In the genomic region with DNA sequence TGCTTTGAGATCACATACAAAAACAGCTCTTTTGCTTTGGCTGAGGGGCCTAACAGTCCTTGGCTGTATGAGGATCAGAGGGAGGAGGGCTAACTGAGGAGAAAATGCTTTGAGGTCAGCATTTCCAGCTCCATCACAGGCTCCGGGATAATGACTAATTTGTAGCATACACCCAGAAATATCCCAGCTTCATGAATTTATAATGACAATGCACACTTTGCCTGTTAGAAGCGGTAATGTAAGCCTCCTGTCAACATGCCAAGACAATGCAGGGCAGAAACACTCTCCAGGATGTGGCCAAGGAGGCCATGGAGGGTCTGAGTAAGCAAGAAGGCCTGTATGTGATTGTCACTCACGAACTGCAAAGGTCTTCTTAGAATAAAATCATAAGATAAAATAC, we compare ENCODE assay signal across 10 mouse cellular contexts. TPM values are rescaled to one million over a fixed set of nuclear protein-coding genes. Genes with fewer than 3 reads are reported as not detected.
DNase-seq lines count a peak whose midpoint lies in the region; ATAC-seq lines count a peak whose summit lies in the region.
"Had no signal": no experiment of that assay in that cellular context is flagged by ENCODE, and none has a peak within 500 bp of the region (broad histone marks: within the 10 kb centered on the region; RNA-seq: fewer than 3 reads in every experiment).

No protein-coding gene starts in this region.

- H3K9ac ChIP-seq in heart, embryonic 13.5 days = peak overlapping the region; percentile 92
- peak overlapping the region; percentile 99 for H3K9ac ChIP-seq in hindbrain, embryonic 13.5 days
- H3K9ac ChIP-seq in midbrain, embryonic 16.5 days (ENCODE audit: low read depth, low read length) = peak overlapping the region; percentile 95

- H3K27ac ChIP-seq in heart, embryonic 13.5 days (replicated peaks) = peak overlapping the region; percentile 30
- H3K27ac ChIP-seq in embryonic facial prominence, embryonic 10.5 days (replicated peaks) = peak overlapping the region; percentile 19; the same call in 1 of the 2 replicates
- peak overlapping the region; percentile 98 for H3K27ac ChIP-seq in hindbrain, embryonic 13.5 days
- H3K27ac ChIP-seq in midbrain, embryonic 16.5 days (ENCODE audit: low read length) = peak overlapping the region; percentile 29

- no peak for ATAC-seq in heart, embryonic 13.5 days (ENCODE audit: extremely low read depth, insufficient number of reproducible peaks, low FRiP score, low TSS enrichment)
- ATAC-seq in hindbrain, embryonic 13.5 days (ENCODE audit: low FRiP score) = no peak
- no peak for ATAC-seq in midbrain, embryonic 16.5 days
- no peak for ATAC-seq in erythroid progenitor cell, adult 5-6 weeks (replicated peaks; ENCODE audit: low FRiP score, poor library complexity, severe bottlenecking)

- no peaks in the 10 kb centered on the region for H3K9me3 ChIP-seq in heart, embryonic 13.5 days
- H3K9me3 ChIP-seq in embryonic facial prominence, embryonic 10.5 days = no peaks in the 10 kb centered on the region; the same call in 1 of the 2 replicates
- no peaks in the 10 kb centered on the region for H3K9me3 ChIP-seq in hindbrain, embryonic 13.5 days
- no peaks in the 10 kb centered on the region for H3K9me3 ChIP-seq in midbrain, embryonic 16.5 days (replicated peaks; ENCODE audit: control insufficient read depth, low read length, poor library complexity, severe bottlenecking)

- H3K27me3 ChIP-seq in heart, embryonic 13.5 days (replicated peaks) = peaks cover 7% of the 10 kb centered on the region
- peaks cover 2% of the 10 kb centered on the region for H3K27me3 ChIP-seq in embryonic facial prominence, embryonic 10.5 days (replicated peaks; ENCODE audit: low read depth, poor library complexity, severe bottlenecking)
- H3K27me3 ChIP-seq in hindbrain, embryonic 13.5 days = no peaks in the 10 kb centered on the region
- no peaks in the 10 kb centered on the region for H3K27me3 ChIP-seq in midbrain, embryonic 16.5 days (ENCODE audit: control insufficient read depth, insufficient read depth, low read depth, low read length)

- no peak for DNase-seq in heart, postnatal 25 days (ENCODE audit: low spot score)
- no peak for DNase-seq in embryonic facial prominence, embryonic 10.5 days (ENCODE audit: low spot score)
- DNase-seq in testis, postnatal 14 days (ENCODE audit: low spot score) = no peak
- no peak for DNase-seq in thymus, adult 18-20 months
- DNase-seq: cerebellum, adult 8-10 months had no signal

- peaks cover 55% of the 10 kb centered on the region for H3K4me1 ChIP-seq in heart, embryonic 13.5 days
- peaks cover 56% of the 10 kb centered on the region for H3K4me1 ChIP-seq in embryonic facial prominence, embryonic 10.5 days
- H3K4me1 ChIP-seq in hindbrain, embryonic 13.5 days (replicated peaks) = peaks cover 68% of the 10 kb centered on the region
- H3K4me1 ChIP-seq in midbrain, embryonic 16.5 days (ENCODE audit: control insufficient read depth, insufficient read depth, low read length) = peaks cover 46% of the 10 kb centered on the region

- peak overlapping the region; percentile 71 for H3K4me3 ChIP-seq in heart, embryonic 13.5 days
- H3K4me3 ChIP-seq in embryonic facial prominence, embryonic 10.5 days = peak overlapping the region; percentile 95
- H3K4me3 ChIP-seq in hindbrain, embryonic 13.5 days = peak overlapping the region; percentile 98
- peak overlapping the region; percentile 81 for H3K4me3 ChIP-seq in midbrain, embryonic 16.5 days (ENCODE audit: low read depth, low read length)

- WGBS in heart, embryonic 13.5 days = 52% methylated on average over 3 of the region's 3 CpGs
- 53% methylated on average over 3 of the region's 3 CpGs for WGBS in embryonic facial prominence, embryonic 10.5 days
- 22% methylated on average over 3 of the region's 3 CpGs for WGBS in hindbrain, embryonic 13.5 days
- WGBS in midbrain, embryonic 16.5 days = 20% methylated on average over 3 of the region's 3 CpGs

- intact Hi-C loops in heart, postnatal 25 days (cut with DNase I) = loop anchor here (2.0 to 10.0 kb wide), 2 partner anchors 15 to 119 kb away; a partner anchor contains a TSS

- H3K36me3 ChIP-seq in heart, embryonic 13.5 days = peaks cover 11% of the 10 kb centered on the region
- peaks cover 22% of the 10 kb centered on the region for H3K36me3 ChIP-seq in embryonic facial prominence, embryonic 10.5 days (replicated peaks)
- peaks cover 17% of the 10 kb centered on the region for H3K36me3 ChIP-seq in hindbrain, embryonic 13.5 days
- H3K36me3 ChIP-seq in midbrain, embryonic 16.5 days (ENCODE audit: control insufficient read depth, insufficient read depth, low read length) = peaks cover 2% of the 10 kb centered on the region; the same call in 1 of the 2 replicates
- H3K36me3 ChIP-seq: G1E had no signal

- peak overlapping the region; percentile 93 for H3K4me2 ChIP-seq in heart, embryonic 13.5 days
- peak overlapping the region; percentile 84 for H3K4me2 ChIP-seq in hindbrain, embryonic 13.5 days
- H3K4me2 ChIP-seq in midbrain, embryonic 16.5 days (ENCODE audit: low read length) = peak overlapping the region; percentile 73

RNA-seq across cellular contexts. Expression of a gene that starts 7.0 kb away (rescaled TPM):
- polyA plus RNA-seq in heart, embryonic 13.5 days (2015; fragmentation: Nextera tagmentation; extraction: Ambion mirVana) = 8.4 and 9.8 TPM in 2 replicates
- 10 to 100 TPM; 21.4 to 30.0 TPM for total RNA-seq in heart, postnatal 25 days (2021)
- 17.3 and 18.1 TPM in 2 replicates for polyA plus RNA-seq in embryonic facial prominence, embryonic 10.5 days (2016; fragmentation: Nextera tagmentation; extraction: Ambion mirVana)
- polyA plus RNA-seq in hindbrain, embryonic 13.5 days (2015; fragmentation: Nextera tagmentation; extraction: Ambion mirVana) = 86.6 and 97.1 TPM in 2 replicates
- 56.8 and 57.1 TPM in 2 replicates for polyA plus RNA-seq in midbrain, embryonic 16.5 days (2015; fragmentation: Nextera tagmentation; extraction: Ambion mirVana)
- not detected in 2 replicates for total RNA-seq in erythroid progenitor cell, adult 5-6 weeks (2015; ENCODE audit: low replicate concordance)
- total RNA-seq in erythroid progenitor cell, adult 5-6 weeks (2017; ENCODE audit: low replicate concordance) = not detected in 2 replicates
- polyA plus RNA-seq: G1E had no signal

Comparison
In these comparisons a context has a peak if more than half of its experiments do, and no peak if none do; other contexts are left out.
1. H3K27ac ChIP-seq: peak in every context shown above with its lines; median percentile 98 in hindbrain, embryonic 13.5 days; 30 in heart, embryonic 13.5 days; 29 in midbrain, embryonic 16.5 days; 19 in embryonic facial prominence, embryonic 10.5 days.